Mouse (Mus musculus) CH12.LX (cell line): ENCODE results near the gene Gm45713. TPM values are rescaled to one million over a fixed set of nuclear protein-coding genes. Genes with fewer than 3 reads are reported as not detected.

Source experiments
- DNase-seq: peaks from one replicate; pipeline ENCODE4 v3.0.0-alpha.2; 2013; ENCODE audit errors: extremely low read depth
- H3K27ac ChIP-seq: 2 replicates; pipeline ENCODE4 v1.5.1; 2012; ENCODE audit warnings: low read depth, mild to moderate bottlenecking, control low read depth, moderate library complexity; ENCODE audit not compliant: insufficient read depth
- H3K27me3 ChIP-seq: replicated peaks from 2 replicates; pipeline ENCODE3; 2012; ENCODE audit warnings: inconsistent platforms
- H3K36me3 ChIP-seq, 2 experiments: replicated peaks in 1 of 2; 2 replicates each; pipeline versions ENCODE3 to v1.6.1; 2012; ENCODE audit warnings: inconsistent platforms in 1 of 2, low read length in 1 of 2, mild to moderate bottlenecking in 1 of 2, mixed read lengths in 1 of 2, moderate library complexity in 1 of 2; ENCODE audit not compliant: control insufficient read depth in 1 of 2, insufficient read depth in 1 of 2
- H3K4me1 ChIP-seq, 2 experiments: 2 replicates each; pipeline ENCODE4 v1.6.1; 2012; ENCODE audit warnings: inconsistent platforms in 1 of 2, moderate library complexity in 1 of 2; ENCODE audit not compliant: insufficient read depth in 2 of 2, control insufficient read depth in 1 of 2
- H3K4me2 ChIP-seq: 2 replicates; pipeline ENCODE4 v1.6.1; 2012; ENCODE audit warnings: low read depth, mild to moderate bottlenecking, control low read depth; ENCODE audit not compliant: poor library complexity, insufficient read depth, severe bottlenecking
- H3K4me3 ChIP-seq, 3 experiments: fragments of 150-350 bp in 1 of 3; sonication (generic) in 1 of 3; replicated peaks in 1 of 3; 2 replicates each; pipeline versions ENCODE3 to v1.5.1; 2011 to 2012; ENCODE audit warnings: low read depth in 2 of 3, low read length in 2 of 3, mild to moderate bottlenecking in 2 of 3, moderate library complexity in 2 of 3, control low read depth in 1 of 3, improper control_type of control experiment in 1 of 3, inconsistent platforms in 1 of 3, mixed read lengths in 1 of 3; ENCODE audit not compliant: poor library complexity in 1 of 3
- H3K79me2 ChIP-seq: replicated peaks from 2 replicates; pipeline ENCODE4 v1.6.1; 2012; ENCODE audit warnings: mild to moderate bottlenecking, moderate library complexity; ENCODE audit not compliant: control insufficient read depth, poor library complexity, insufficient read depth, severe bottlenecking; ENCODE audit errors: extremely low read depth
- H3K9ac ChIP-seq: 2 replicates; pipeline ENCODE4 v1.6.1; 2012; ENCODE audit warnings: low read depth, mild to moderate bottlenecking, control low read depth, moderate library complexity; ENCODE audit not compliant: insufficient read depth
- H3K9me3 ChIP-seq: replicated peaks from 2 replicates; pipeline ENCODE3; 2012; ENCODE audit warnings: low read length, inconsistent platforms, mixed read lengths
- BHLHE40 ChIP-seq: IDR thresholded peaks from 2 replicates; pipeline ENCODE4 v1.6.1; 2011; ENCODE audit warnings: mild to moderate bottlenecking, low read depth, low read length, improper control_type of control experiment
- CHD1 ChIP-seq: IDR thresholded peaks from 2 replicates; pipeline ENCODE4 v1.6.1; 2012; ENCODE audit warnings: low read depth, low read length, improper control_type of control experiment, inconsistent platforms
- CHD2 ChIP-seq: IDR thresholded peaks from 2 replicates; pipeline ENCODE4 v1.6.1; 2011; ENCODE audit warnings: low read length, improper control_type of control experiment
- CTCF ChIP-seq, 2 experiments: IDR thresholded peaks in 1 of 2; conservative IDR thresholded peaks in 1 of 2; 2 replicates each; pipeline ENCODE4 v1.5.1; 2011 to 2012; ENCODE audit warnings: low read depth in 2 of 2, low read length in 2 of 2, improper control_type of control experiment in 1 of 2, inconsistent platforms in 1 of 2, mild to moderate bottlenecking in 1 of 2, moderate library complexity in 1 of 2
- E2F4 ChIP-seq: IDR thresholded peaks from 2 replicates; pipeline ENCODE4 v1.6.1; 2011; ENCODE audit warnings: low read depth, low read length, improper control_type of control experiment; ENCODE audit not compliant: insufficient replicate concordance
- ELF1 ChIP-seq: IDR thresholded peaks from 2 replicates; pipeline ENCODE4 v1.6.1; 2014; ENCODE audit warnings: low read depth, mild to moderate bottlenecking, inconsistent platforms, low read length, improper control_type of control experiment
- EP300 ChIP-seq: IDR thresholded peaks from 2 replicates; pipeline ENCODE4 v1.6.1; 2011; ENCODE audit warnings: low read length, improper control_type of control experiment
- ETS1 ChIP-seq: conservative IDR thresholded peaks from 2 replicates; pipeline ENCODE4 v1.6.1; 2012; ENCODE audit warnings: low read depth, mild to moderate bottlenecking, inconsistent platforms, low read length, improper control_type of control experiment, moderate library complexity
- GABPA ChIP-seq: IDR thresholded peaks from 2 replicates; pipeline ENCODE4 v1.6.1; 2012; ENCODE audit warnings: low read depth, low read length, improper control_type of control experiment, inconsistent platforms; ENCODE audit not compliant: insufficient replicate concordance
- HCFC1 ChIP-seq: IDR thresholded peaks from 2 replicates; pipeline ENCODE4 v1.6.1; 2012; ENCODE audit warnings: low read depth, mild to moderate bottlenecking, inconsistent platforms, low read length, improper control_type of control experiment
- IRF4 ChIP-seq: IDR thresholded peaks from 2 replicates; pipeline ENCODE4 v1.6.1; 2014; ENCODE audit warnings: low read depth, mild to moderate bottlenecking, inconsistent platforms, low read length, improper control_type of control experiment
- JUN ChIP-seq: IDR thresholded peaks from 2 replicates; pipeline ENCODE4 v1.6.1; 2011; ENCODE audit warnings: low read depth, mild to moderate bottlenecking, low read length, improper control_type of control experiment, moderate library complexity; ENCODE audit not compliant: insufficient read depth
- JUND ChIP-seq: conservative IDR thresholded peaks from 2 replicates; pipeline ENCODE4 v1.6.1; 2011; ENCODE audit warnings: low read depth, low read length, improper control_type of control experiment
- KAT2A ChIP-seq: IDR thresholded peaks from 2 replicates; pipeline ENCODE4 v1.6.1; 2012; ENCODE audit warnings: low read length, improper control_type of control experiment, inconsistent platforms; ENCODE audit not compliant: insufficient replicate concordance
- MAFK ChIP-seq: IDR thresholded peaks from 2 replicates; pipeline ENCODE4 v1.6.1; 2011; ENCODE audit warnings: low read length, improper control_type of control experiment; ENCODE audit not compliant: insufficient replicate concordance
- MAX ChIP-seq: IDR thresholded peaks from 2 replicates; pipeline ENCODE4 v1.6.1; 2011; ENCODE audit warnings: low read length, improper control_type of control experiment
- MAZ ChIP-seq: IDR thresholded peaks from 2 replicates; pipeline ENCODE4 v1.6.1; 2012; ENCODE audit warnings: low read depth, mild to moderate bottlenecking, inconsistent platforms, low read length, improper control_type of control experiment, moderate library complexity
- MEF2A ChIP-seq: IDR thresholded peaks from 2 replicates; pipeline ENCODE4 v1.6.1; 2014; ENCODE audit warnings: low read depth, mild to moderate bottlenecking, inconsistent platforms, low read length, improper control_type of control experiment, borderline replicate concordance
- MXI1 ChIP-seq: IDR thresholded peaks from 2 replicates; pipeline ENCODE4 v1.6.1; 2011; ENCODE audit warnings: mild to moderate bottlenecking, low read depth, low read length, improper control_type of control experiment
- MYC ChIP-seq: IDR thresholded peaks from 2 replicates; pipeline ENCODE4 v1.6.1; 2011; ENCODE audit warnings: low read depth, mild to moderate bottlenecking, improper control_type of control experiment, low read length
- NELFE ChIP-seq: IDR thresholded peaks from 2 replicates; pipeline ENCODE4 v1.6.1; 2011; ENCODE audit warnings: low read depth, low read length, improper control_type of control experiment
- NRF1 ChIP-seq: IDR thresholded peaks from 2 replicates; pipeline ENCODE4 v1.6.1; 2014; ENCODE audit warnings: low read depth, mild to moderate bottlenecking, inconsistent platforms, low read length, improper control_type of control experiment, moderate library complexity
- PAX5 ChIP-seq: IDR thresholded peaks from 2 replicates; pipeline ENCODE4 v1.6.1; 2012; ENCODE audit warnings: low read length, inconsistent platforms, mixed read lengths
- POLR2A ChIP-seq: IDR thresholded peaks from 2 replicates; pipeline ENCODE4 v1.6.1; 2011; ENCODE audit warnings: low read depth, mild to moderate bottlenecking, improper control_type of control experiment, low read length
- POLR2AphosphoS2 ChIP-seq: IDR thresholded peaks from 2 replicates; pipeline ENCODE4 v1.6.1; 2011; ENCODE audit warnings: low read depth, low read length, improper control_type of control experiment
- RAD21 ChIP-seq: IDR thresholded peaks from 2 replicates; pipeline ENCODE4 v1.6.1; 2011; ENCODE audit warnings: low read depth, mild to moderate bottlenecking, low read length, improper control_type of control experiment, moderate library complexity
- RCOR1 ChIP-seq: conservative IDR thresholded peaks from 2 replicates; pipeline ENCODE4 v1.6.1; 2012; ENCODE audit warnings: low read depth, mild to moderate bottlenecking, inconsistent platforms, low read length, improper control_type of control experiment
- SIN3A ChIP-seq: IDR thresholded peaks from 2 replicates; pipeline ENCODE4 v1.6.1; 2012; ENCODE audit warnings: low read length, improper control_type of control experiment, inconsistent platforms
- SMC3 ChIP-seq: IDR thresholded peaks from 2 replicates; pipeline ENCODE4 v1.6.1; 2011; ENCODE audit warnings: low read depth, low read length, improper control_type of control experiment
- TBP ChIP-seq: conservative IDR thresholded peaks from 2 replicates; pipeline ENCODE4 v1.6.1; 2011; ENCODE audit warnings: low read depth, low read length, improper control_type of control experiment
- TCF12 ChIP-seq: IDR thresholded peaks from 2 replicates; pipeline ENCODE4 v1.6.1; 2014; ENCODE audit warnings: low read depth, mild to moderate bottlenecking, inconsistent platforms, low read length, improper control_type of control experiment
- UBTF ChIP-seq: IDR thresholded peaks from 2 replicates; pipeline ENCODE4 v1.6.1; 2012; ENCODE audit warnings: low read depth, mild to moderate bottlenecking, inconsistent platforms, low read length, improper control_type of control experiment, moderate library complexity
- USF1 ChIP-seq: IDR thresholded peaks from 2 replicates; pipeline ENCODE4 v1.6.1; 2014; ENCODE audit warnings: low read depth, mild to moderate bottlenecking, inconsistent platforms, low read length, improper control_type of control experiment
- USF2 ChIP-seq: conservative IDR thresholded peaks from 2 replicates; pipeline ENCODE4 v1.6.1; 2011; ENCODE audit warnings: low read depth, low read length, improper control_type of control experiment
- ZC3H11A ChIP-seq: IDR thresholded peaks from 2 replicates; pipeline ENCODE4 v1.6.1; 2012; ENCODE audit warnings: low read depth, mild to moderate bottlenecking, inconsistent platforms, low read length, improper control_type of control experiment
- ZKSCAN1 ChIP-seq: IDR thresholded peaks from 2 replicates; pipeline ENCODE4 v1.6.1; 2012; ENCODE audit warnings: low read depth, inconsistent platforms, low read length, improper control_type of control experiment, borderline replicate concordance
- ZMIZ1 ChIP-seq: IDR thresholded peaks from 2 replicates; pipeline ENCODE4 v1.6.1; 2012; ENCODE audit warnings: low read depth, mild to moderate bottlenecking, inconsistent platforms, low read length, improper control_type of control experiment
- ZNF384 ChIP-seq: IDR thresholded peaks from 2 replicates; pipeline ENCODE4 v1.6.1; 2012; ENCODE audit warnings: low read depth, low read length, improper control_type of control experiment, inconsistent platforms
- dilution Hi-C: fragments of 300-500 bp; cut with MboI; formaldehyde crosslinking; loops from 2 replicates; pipeline ENCODE4 v1.14.3; 2020; ENCODE audit warnings: low sequenced_read_pairs; ENCODE audit not compliant: extremely low pct_unique_long_range_greater_than_20kb, extremely low pct_ligation_motif_present
- in situ Hi-C: fragments of 300-500 bp; cut with MboI; formaldehyde crosslinking; loops from 3 replicates; pipeline ENCODE4 v1.14.3; 2019; ENCODE audit warnings: low sequenced_read_pairs, low pct_ligation_motif_present, low pct_unique_long_range_greater_than_20kb, mixed read lengths
- polyA plus RNA-seq: library from polyadenylated mRNA; unstranded; fragments of >175 nt; gene quantifications from 2 replicates; pipeline ENCODE4 v1.2.1, GENCODE M21; 2012; ENCODE audit warnings: low read depth; ENCODE audit not compliant: insufficient read length
- total RNA-seq, 2 experiments: library from RNA; depleted of rRNA; stranded (reverse); fragments of 300-350 nt in 1 of 2; fragments of >200 nt in 1 of 2; gene quantifications; 2 replicates each; pipeline ENCODE4 v1.2.3; 2012 to 2014

Gm45713 gene
- total and polyA plus RNA-seq, 3 experiments, result 2.2 TPM; not detected in 2

GRCm38 (mm10) chr7:45128624-45129246, 7.3 kb downstream of the Gm45713 start, which contains the start of gene Rpl13a:
TSS of gene Rpl13a (minus strand) at chr7:45128761.
- Histone ChIP-seq H3K4me2 (peak within 1 kb of the TSS; percentile 68), H3K36me3 (peaks cover 21 to 52% of the 10 kb centered on the region in 2 experiments), H3K4me3 (peak within 1 kb of the TSS; percentile 93 to 100 (median 94)), H3K79me2 (peaks cover 33% of the 10 kb centered on the region), H3K9ac (peak within 1 kb of the TSS; percentile 100), H3K27ac (peak within 1 kb of the TSS; percentile 93), H3K4me1 (peaks cover 8 to 20% of the 10 kb centered on the region in 2 experiments), H3K27me3 (no peaks in the 10 kb centered on the region), H3K9me3 (peaks cover 3% of the 10 kb centered on the region)
- TF ChIP-seq E2F4 (0 out of 2 replicates have a peak, but pooled peaks have one; percentile 33), ZMIZ1 (peak; percentile 95), ELF1 (peak; percentile 79), KAT2A (peak; percentile 75; the same call in 1 of the 2 replicates), USF1 (peak; percentile 92), USF2 (peak; percentile 86), ETS1 (0 out of 2 replicates have a peak, but pooled peaks have one; percentile 13), ZC3H11A (no peak), ZNF384 (no peak), CHD1 (peak; percentile 29; the same call in 1 of the 2 replicates), POLR2AphosphoS2 (peak; percentile 96), POLR2A (peak; percentile 97), NRF1 (peak; percentile 82), MAFK (no peak), HCFC1 (peak; percentile 88), TBP (peak; percentile 96), TCF12 (peak; percentile 96), MYC (peak; percentile 99), SMC3 (peak; percentile 56), SIN3A (peak; percentile 81), MEF2A (peak; percentile 51; the same call in 1 of the 2 replicates), NELFE (peak; percentile 98), MAZ (peak; percentile 56), MAX (peak; percentile 99), JUND (no peak), RAD21 (peak; percentile 36), RCOR1 (peak; percentile 83), MXI1 (peak; percentile 96), ZKSCAN1 (no peak), CTCF (conservative IDR thresholded peaks at IDR 0.05 in 1 of 2, IDR thresholded peaks at IDR 0.05 in 1 of 2; ENCODE audit: low read depth in 2 of 2, low read length in 2 of 2) (peak; percentile 10 to 80; a peak in 2 of 4 replicates), GABPA (no peak), BHLHE40 (peak; percentile 83), PAX5 (no peak), CHD2 (peak; percentile 82), UBTF (peak; percentile 38; the same call in 1 of the 2 replicates), IRF4 (peak; percentile 68; the same call in 1 of the 2 replicates), JUN (no peak), EP300 (no peak)
- dilution Hi-C loops, result no loop called here
- in situ Hi-C loops, result loop anchor here (5.0 kb wide), 1 partner anchor 46 kb away; no protein-coding TSS in a partner anchor
- DNase-seq, result peak; percentile 99
